Comparison of ENCODE assay signal across 21 mouse cellular contexts in the genomic region with DNA sequence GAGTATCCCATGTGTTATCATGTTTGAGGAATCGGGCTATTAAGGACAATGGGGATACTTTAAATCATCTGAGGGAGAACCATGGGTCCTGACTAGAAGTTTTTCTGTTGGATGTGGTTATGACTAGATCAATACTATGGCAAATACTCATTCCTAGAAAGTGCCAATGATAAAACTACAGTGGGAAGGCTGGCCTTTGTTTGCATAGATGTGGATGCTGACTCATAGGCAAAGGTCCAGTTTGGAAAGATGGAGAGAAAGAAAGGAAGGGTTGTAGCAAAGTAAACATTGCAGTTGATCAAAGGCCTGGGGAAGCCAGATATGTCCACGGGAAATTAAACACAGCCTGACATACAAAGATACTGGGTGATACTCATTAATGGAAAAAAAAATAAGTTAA.
"Had no signal": no experiment of that assay in that cellular context is flagged by ENCODE, and none has a peak within 500 bp of the region (broad histone marks: within the 10 kb centered on the region; RNA-seq: fewer than 3 reads in every experiment).

No protein-coding gene starts in this region.

- H3K4me3 ChIP-seq: left cerebral cortex, adult 2 months; limb, embryonic 10.5 days; limb, embryonic 13.5 days; liver, embryonic 13.5 days; midbrain, embryonic 12.5 days; midbrain, embryonic 15.5 days; neural tube, embryonic 12.5 days; neural tube, embryonic 15.5 days had no signal

- H3K9me3 ChIP-seq: limb, embryonic 10.5 days; limb, embryonic 13.5 days; liver, embryonic 13.5 days; midbrain, embryonic 12.5 days; midbrain, embryonic 15.5 days; neural tube, embryonic 12.5 days; neural tube, embryonic 15.5 days had no signal

- H3K36me3 ChIP-seq: limb, embryonic 10.5 days; limb, embryonic 13.5 days; liver, embryonic 13.5 days; midbrain, embryonic 12.5 days; midbrain, embryonic 15.5 days; neural tube, embryonic 12.5 days; neural tube, embryonic 15.5 days had no signal

- H3K4me1 ChIP-seq: limb, embryonic 10.5 days; midbrain, embryonic 12.5 days; midbrain, embryonic 15.5 days; neural tube, embryonic 12.5 days had no signal

- H3K27me3 ChIP-seq: limb, embryonic 13.5 days; liver, embryonic 13.5 days; midbrain, embryonic 12.5 days; midbrain, embryonic 15.5 days; neural tube, embryonic 12.5 days; neural tube, embryonic 15.5 days had no signal

- H3K4me2 ChIP-seq: limb, embryonic 13.5 days; liver, embryonic 13.5 days; midbrain, embryonic 12.5 days; midbrain, embryonic 15.5 days; neural tube, embryonic 12.5 days; neural tube, embryonic 15.5 days had no signal

- DNase-seq: kidney, adult 2 months; kidney, postnatal 25 days; layer of hippocampus, postnatal 36 days; liver, embryonic 13.5 days; lung, adult 18-20 months; right cerebral cortex, adult 18-20 months; right cerebral cortex, postnatal 14 days; right cerebral cortex, postnatal 4 days; thymus, postnatal 25 days had no signal

- ATAC-seq: inflammation-experienced regulatory T-cells, adult 6 months; intestine, embryonic 16.5 days; midbrain, embryonic 15.5 days had no signal

- H3K9ac ChIP-seq: limb, embryonic 13.5 days; liver, embryonic 13.5 days; midbrain, embryonic 12.5 days; midbrain, embryonic 15.5 days; neural tube, embryonic 12.5 days; neural tube, embryonic 15.5 days had no signal

- H3K27ac ChIP-seq: kidney, postnatal 0 days; left cerebral cortex, adult 2 months; limb, embryonic 10.5 days; limb, embryonic 13.5 days; liver, embryonic 13.5 days; macrophage; midbrain, embryonic 12.5 days; midbrain, embryonic 15.5 days; neural tube, embryonic 12.5 days; neural tube, embryonic 15.5 days; stomach, postnatal 0 days had no signal
